ENCODE assay signal across 25 mouse cellular contexts in genomic region chr5:100354644-100355043, GRCm38 (mm10).
DNase-seq lines count a peak whose midpoint lies in the region; ATAC-seq and TF ChIP-seq lines count a peak whose summit lies in the region.
"Had no signal": no experiment of that assay in that cellular context is flagged by ENCODE, and none has a peak within 500 bp of the region (broad histone marks: within the 10 kb centered on the region; RNA-seq: fewer than 3 reads in every experiment).

No protein-coding gene starts in this region.

- H3K36me3 ChIP-seq in heart, embryonic 12.5 days, result no peaks in the 10 kb centered on the region
- H3K36me3 ChIP-seq in heart, embryonic 15.5 days, result no peaks in the 10 kb centered on the region
- no peaks in the 10 kb centered on the region for H3K36me3 ChIP-seq in heart, adult 2 months (ENCODE audit: control insufficient read depth, insufficient read depth, low read length)
- H3K36me3 ChIP-seq: forebrain, embryonic 10.5 days had no signal

- no peaks in the 10 kb centered on the region for H3K27me3 ChIP-seq in heart, embryonic 12.5 days (replicated peaks)
- no peaks in the 10 kb centered on the region for H3K27me3 ChIP-seq in heart, embryonic 15.5 days
- no peaks in the 10 kb centered on the region for H3K27me3 ChIP-seq in heart, adult 2 months (ENCODE audit: control insufficient read depth, insufficient read depth, low read length)
- H3K27me3 ChIP-seq: CH12.LX; forebrain, embryonic 13.5 days had no signal

- no peak overlapping the region for H3K4me2 ChIP-seq in heart, embryonic 12.5 days
- H3K4me2 ChIP-seq in heart, embryonic 15.5 days, result no peak overlapping the region
- H3K4me2 ChIP-seq: forebrain, embryonic 13.5 days; hindbrain, embryonic 14.5 days had no signal

- no peak for TF ChIP-seq POLR2A in heart, adult 2 months (IDR thresholded peaks at IDR 0.05; ENCODE audit: insufficient read depth, low read depth, low read length)

- H3K27ac ChIP-seq in heart, embryonic 12.5 days (ENCODE audit: poor library complexity, severe bottlenecking), result peak overlapping the region; percentile 94
- peak overlapping the region; percentile 96; the same call in 1 of the 2 replicates for H3K27ac ChIP-seq in heart, embryonic 15.5 days
- H3K27ac ChIP-seq in heart, adult 2 months, result no peak overlapping the region
- H3K27ac ChIP-seq: forebrain, embryonic 10.5 days; forebrain, embryonic 13.5 days; hindbrain, embryonic 14.5 days; hindbrain, postnatal 0 days had no signal

- no peaks in the 10 kb centered on the region for H3K79me2 ChIP-seq in heart, adult 2 months (replicated peaks; ENCODE audit: control insufficient read depth, insufficient read depth, low read length)

- DNase-seq in cerebellum, postnatal 14 days, result peak; percentile 76 to 78
- DNase-seq in cerebellum, adult 8-10 months, result no peak
- no peak for DNase-seq in heart, postnatal 10 days
- DNase-seq in heart, adult 2 months, result no peak
- DNase-seq: adrenal gland, adult 8-10 months; adrenal gland, postnatal 25 days; B cell, adult 2 months; cerebellum, adult 11-12 months; cerebellum, adult 9-11 months; gastrocnemius, postnatal 10 days; gastrocnemius, postnatal 36 days; heart, postnatal 4 days; kidney, adult 18-20 months; kidney, adult 9 months had no signal

- TF ChIP-seq CTCF in heart, adult 2 months (IDR thresholded peaks at IDR 0.05), result no peak

- H3K9ac ChIP-seq in heart, embryonic 12.5 days, result no peak overlapping the region
- no peak overlapping the region for H3K9ac ChIP-seq in heart, embryonic 15.5 days
- no peak overlapping the region for H3K9ac ChIP-seq in heart, adult 2 months (ENCODE audit: low read depth, low read length)
- H3K9ac ChIP-seq: forebrain, embryonic 13.5 days; hindbrain, embryonic 14.5 days had no signal

- TF ChIP-seq EP300 in heart, adult 2 months (IDR thresholded peaks at IDR 0.05; ENCODE audit: insufficient read depth, low read depth, low read length), result no peak

- H3K9me3 ChIP-seq in heart, embryonic 12.5 days (replicated peaks), result no peaks in the 10 kb centered on the region
- H3K9me3 ChIP-seq in heart, embryonic 15.5 days (replicated peaks), result no peaks in the 10 kb centered on the region
- H3K9me3 ChIP-seq: forebrain, embryonic 10.5 days; forebrain, embryonic 13.5 days had no signal

- peaks cover 48% of the 10 kb centered on the region for H3K4me1 ChIP-seq in heart, embryonic 12.5 days (replicated peaks)
- H3K4me1 ChIP-seq in heart, embryonic 15.5 days (replicated peaks), result peaks cover 34% of the 10 kb centered on the region
- H3K4me1 ChIP-seq in heart, adult 2 months (ENCODE audit: control insufficient read depth, insufficient read depth, low read length), result no peaks in the 10 kb centered on the region

- ATAC-seq in heart, embryonic 12.5 days (ENCODE audit: insufficient number of reproducible peaks, low FRiP score), result no peak
- ATAC-seq in heart, embryonic 15.5 days (replicated peaks; ENCODE audit: insufficient number of reproducible peaks, insufficient read depth, low FRiP score, low read depth), result no peak
- ATAC-seq: activated CD4-positive, CD25-positive, alpha-beta regulatory T cell, adult 4 months; forebrain, embryonic 13.5 days; forebrain, embryonic 16.5 days; hindbrain, postnatal 0 days; inflammation-experienced regulatory T-cells, adult 6 months; intestine, embryonic 16.5 days had no signal

- intact Hi-C loops in heart, postnatal 10 days (cut with DNase I), result no loop called here
- intact Hi-C loops in heart, adult 2 months (cut with DNase I), result no loop called here

- no peak overlapping the region for H3K4me3 ChIP-seq in heart, embryonic 12.5 days
- no peak overlapping the region for H3K4me3 ChIP-seq in heart, embryonic 15.5 days
- no peak overlapping the region for H3K4me3 ChIP-seq in heart, adult 2 months
- H3K4me3 ChIP-seq: forebrain, embryonic 10.5 days; forebrain, embryonic 13.5 days had no signal

- WGBS in heart, embryonic 12.5 days, result 90% methylated on average over 20 of the region's 20 CpGs
- WGBS in heart, embryonic 15.5 days, result 94% methylated on average over 20 of the region's 20 CpGs
- 95% methylated on average over 20 of the region's 20 CpGs for WGBS in heart, adult 2 months

Comparison
In these comparisons a context has a peak if more than half of its experiments do, and no peak if none do; other contexts are left out.
1. DNase-seq: peak in cerebellum, postnatal 14 days (2 of 2); none in cerebellum, adult 8-10 months (single experiment), heart, postnatal 10 days (0 of 2) and heart, adult 2 months (0 of 2).